Mouse (Mus musculus): ENCODE results near the gene Mga. TPM values are rescaled to one million over a fixed set of nuclear protein-coding genes. Genes with fewer than 3 reads are reported as not detected.

Gene Mga
- total RNA-seq, 2 experiments from 2014 or later = 71.8 to 77.0 TPM

- DNase-seq (ENCODE audit: extremely low spot score in 1 of 2, low spot score in 2 of 2) = no peak
- no peak overlapping the region for H3K4me3 ChIP-seq
- no peak overlapping the region for H3K27ac ChIP-seq
- no peak for TF ChIP-seq CTCF (IDR thresholded peaks at IDR 0.05)
- intact Hi-C loops (cut with DNase I) = no loop called here
Observed at GRCm38 (mm10) chr2:119990881-119991280, 93.9 kb downstream of the Mga start.

DNA sequence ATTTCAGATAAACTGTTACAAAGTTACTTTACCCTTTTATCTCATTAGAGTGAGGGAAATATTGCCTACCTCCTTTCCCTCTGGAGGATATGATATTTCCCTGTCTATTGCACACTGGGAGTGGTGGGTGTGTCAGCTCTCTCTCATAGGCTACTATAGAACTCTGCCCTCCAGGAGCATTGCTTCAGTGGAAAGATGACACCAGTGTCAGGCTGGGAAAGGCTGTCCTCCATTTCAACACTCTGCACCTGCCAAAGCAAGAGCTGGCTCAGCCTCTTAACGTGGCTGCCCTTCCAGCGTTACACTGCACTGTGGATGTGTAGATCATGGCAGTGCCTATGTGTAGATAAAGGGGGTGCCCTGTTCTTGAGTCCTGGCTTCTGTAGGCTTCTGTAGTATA is 95.3 kb downstream of the Mga start:
- TF ChIP-seq CTCF (IDR thresholded peaks at IDR 0.05) = no peak
- H3K4me3 ChIP-seq = no peak overlapping the region
- intact Hi-C loops (cut with DNase I) = no loop called here
- H3K27ac ChIP-seq = no peak overlapping the region
- DNase-seq (ENCODE audit: extremely low spot score in 1 of 2, low spot score in 2 of 2) = no peak

- no peak overlapping the region for H3K4me3 ChIP-seq
- intact Hi-C loops (cut with DNase I) = no loop called here
- no peak overlapping the region for H3K27ac ChIP-seq
- DNase-seq (ENCODE audit: extremely low spot score in 1 of 2, low spot score in 2 of 2) = no peak
- TF ChIP-seq CTCF (IDR thresholded peaks at IDR 0.05) = no peak
Observed at GRCm38 (mm10) chr2:119993515-119993914, 96.5 kb downstream of the Mga start.

DNA sequence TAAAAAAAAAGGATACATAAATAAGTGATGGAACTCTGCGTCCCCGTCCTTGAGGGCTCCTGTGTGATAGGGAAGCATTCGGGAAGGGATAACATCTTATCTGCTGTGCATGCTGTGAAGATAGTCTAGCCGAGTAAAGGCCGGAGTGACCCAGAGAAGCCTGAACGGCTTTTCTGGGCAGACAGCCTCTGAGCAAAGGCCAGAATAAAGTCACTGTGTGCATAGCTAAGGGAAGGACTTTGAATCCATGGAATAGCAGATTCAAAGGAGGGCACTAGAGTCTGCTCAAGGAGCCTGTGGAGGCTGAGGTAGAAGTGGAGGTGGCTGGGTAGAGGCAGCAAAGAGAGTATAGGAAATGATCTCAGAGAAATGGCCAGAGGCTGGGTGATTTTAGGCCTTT is 97.8 kb downstream of the Mga start:
- TF ChIP-seq CTCF (IDR thresholded peaks at IDR 0.05) = no peak
- H3K27ac ChIP-seq = no peak overlapping the region; the same call in 1 of the 2 replicates

GRCm38 (mm10) chr2:119995391-119996281 is 98.6 kb downstream of the Mga start:
- intact Hi-C loops (cut with DNase I) = loop anchor here (2.0 kb wide), 1 partner anchor 23 kb away; the partner anchor contains the start of gene Mapkbp1
- no peak for DNase-seq (ENCODE audit: extremely low spot score in 1 of 2, low spot score in 2 of 2)

More for the DNA sequence above, 97.8 kb downstream of the Mga start:
- no peak overlapping the region for H3K4me3 ChIP-seq
- intact Hi-C loops (cut with DNase I) = loop anchor here (2.0 kb wide), 1 partner anchor 22 kb away; the partner anchor contains the start of gene Mapkbp1
- no peak for DNase-seq (ENCODE audit: extremely low spot score in 1 of 2, low spot score in 2 of 2)

GRCm38 (mm10) chr2:119997354-119997753 is 100.3 kb downstream of the Mga start:
- intact Hi-C loops (cut with DNase I) = no loop called here
- Histone ChIP-seq H3K4me3 (no peak overlapping the region), H3K27ac (no peak overlapping the region)
- TF ChIP-seq CTCF (IDR thresholded peaks at IDR 0.05) = no peak
- no peak for DNase-seq (ENCODE audit: extremely low spot score in 1 of 2, low spot score in 2 of 2)

More at GRCm38 (mm10) chr2:119995391-119996281, 98.6 kb downstream of the Mga start:
- peak overlapping the region; percentile 71 for H3K27ac ChIP-seq
- TF ChIP-seq CTCF (IDR thresholded peaks at IDR 0.05) = no peak
- H3K4me3 ChIP-seq = no peak overlapping the region

DNA sequence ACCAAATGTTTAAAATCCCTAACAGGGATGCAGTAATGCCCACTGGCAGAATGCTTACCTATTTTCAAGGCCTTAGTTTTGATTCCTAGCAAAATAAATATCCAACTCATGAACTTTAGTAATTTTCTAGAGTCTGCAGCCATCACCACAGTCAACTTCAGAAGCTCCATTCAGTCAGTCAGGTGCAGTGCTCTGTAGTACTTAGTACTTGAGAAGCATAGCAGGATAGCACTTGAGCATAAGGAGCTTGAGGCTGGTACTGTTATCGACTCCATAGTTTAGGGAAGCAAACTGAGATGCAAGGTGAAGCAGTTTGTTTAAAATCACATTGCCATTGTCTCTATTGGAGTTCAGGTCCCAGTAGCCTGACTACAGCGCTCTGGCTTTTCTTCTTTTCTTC is 102.7 kb downstream of the Mga start:
- intact Hi-C loops (cut with DNase I) = no loop called here
- no peak for TF ChIP-seq CTCF (IDR thresholded peaks at IDR 0.05)
- Histone ChIP-seq H3K4me3 (no peak overlapping the region), H3K27ac (no peak overlapping the region)
- no peak for DNase-seq (ENCODE audit: extremely low spot score in 1 of 2, low spot score in 2 of 2)

GRCm38 (mm10) chr2:120000882-120001584 is 104.0 kb downstream of the Mga start:
- Histone ChIP-seq H3K27ac (no peak overlapping the region), H3K4me3 (no peak overlapping the region)
- DNase-seq (ENCODE audit: extremely low spot score in 1 of 2, low spot score in 2 of 2) = no peak
- intact Hi-C loops (cut with DNase I) = no loop called here
- no peak for TF ChIP-seq CTCF (IDR thresholded peaks at IDR 0.05)

DNA sequence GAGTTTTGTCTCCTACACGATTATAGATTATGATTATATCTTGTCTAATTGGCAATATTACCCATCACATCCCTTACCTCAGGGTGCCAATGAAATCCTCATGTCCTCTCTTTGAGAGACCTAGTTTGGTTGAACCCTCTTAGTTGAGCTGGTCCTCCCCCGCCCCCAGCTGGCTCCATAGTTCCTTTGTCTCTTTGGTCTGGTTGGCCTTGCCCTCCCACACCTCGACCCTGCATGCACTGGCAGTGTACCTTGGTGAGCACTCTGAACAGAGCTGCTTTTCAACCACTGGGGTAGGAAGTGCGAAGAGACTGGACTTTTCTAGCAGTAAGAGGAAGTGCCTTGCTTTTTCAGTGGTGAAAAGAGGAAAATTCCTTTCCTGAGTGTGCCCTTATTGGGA is 104.9 kb downstream of the Mga start:
- Histone ChIP-seq H3K4me3 (no peak overlapping the region), H3K27ac (no peak overlapping the region)
- no peak for DNase-seq (ENCODE audit: extremely low spot score in 1 of 2, low spot score in 2 of 2)
- intact Hi-C loops (cut with DNase I) = no loop called here
- no peak for TF ChIP-seq CTCF (IDR thresholded peaks at IDR 0.05)

GRCm38 (mm10) chr2:120003970-120004369 is 106.9 kb downstream of the Mga start:
- DNase-seq (ENCODE audit: extremely low spot score in 1 of 2, low spot score in 2 of 2) = no peak

DNA sequence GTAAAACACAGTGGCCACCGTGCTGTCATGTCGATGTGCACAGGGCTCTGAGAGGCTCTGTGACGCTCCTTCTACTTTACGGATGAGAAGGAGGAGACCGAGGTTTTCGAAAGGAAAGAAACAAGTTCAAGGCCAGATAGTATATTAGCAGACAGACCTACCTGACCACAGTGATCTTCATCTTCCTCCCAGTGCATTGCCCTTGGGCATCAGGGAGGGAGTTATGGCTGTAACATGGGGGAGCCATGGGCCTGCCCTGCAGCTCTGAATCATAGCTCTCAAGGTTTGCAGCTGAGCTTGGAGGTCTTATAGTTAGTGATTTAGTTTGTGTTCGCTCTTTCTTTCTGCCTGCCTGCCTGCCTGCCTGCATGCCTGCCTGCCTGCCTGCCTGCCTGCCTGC is 109.7 kb downstream of the Mga start:
- DNase-seq (ENCODE audit: extremely low spot score in 1 of 2, low spot score in 2 of 2) = no peak
- TF ChIP-seq CTCF (IDR thresholded peaks at IDR 0.05) = no peak
- intact Hi-C loops (cut with DNase I) = no loop called here
- Histone ChIP-seq H3K27ac (no peak overlapping the region), H3K4me3 (no peak overlapping the region)

More at GRCm38 (mm10) chr2:120003970-120004369, 106.9 kb downstream of the Mga start:
- no peak overlapping the region for H3K27ac ChIP-seq
- H3K4me3 ChIP-seq = no peak overlapping the region
- intact Hi-C loops (cut with DNase I) = no loop called here
- TF ChIP-seq CTCF (IDR thresholded peaks at IDR 0.05) = no peak

- intact Hi-C loops (cut with DNase I) = no loop called here
- DNase-seq (ENCODE audit: extremely low spot score in 1 of 2, low spot score in 2 of 2) = no peak
- Histone ChIP-seq H3K4me3 (no peak overlapping the region), H3K27ac (no peak overlapping the region)
- no peak for TF ChIP-seq CTCF (IDR thresholded peaks at IDR 0.05)
Observed at GRCm38 (mm10) chr2:120007680-120008210, 110.7 kb downstream of the Mga start.
